Mouse (Mus musculus) forebrain, embryonic 15.5 days (tissue): Measurements from ENCODE around the gene Gm45208. TPM values are rescaled to one million over a fixed set of nuclear protein-coding genes. Genes with fewer than 3 reads are reported as not detected.
"Not testable (repeated sequence)": the region's sequence is repeated elsewhere in the genome, so short reads cannot be mapped to it uniquely, and the experiment has no call there.

ENCODE experiments used
- ATAC-seq: fragments of 200-750 bp; cut with Nextera tagmentation; replicated peaks from 2 replicates; pipeline ENCODE4 v1.8.0; 2017; ENCODE audit warnings: mild to moderate bottlenecking, moderate TSS enrichment, moderate library complexity
- H3K27ac ChIP-seq: fragments of 300-500 bp; sonication (generic); replicated peaks from 2 replicates; pipeline ENCODE4 v1.5.1; 2015; ENCODE audit warnings: mild to moderate bottlenecking, inconsistent platforms
- H3K27me3 ChIP-seq: fragments of 300-500 bp; sonication (generic); 2 replicates; pipeline ENCODE4 v1.6.1; 2015; ENCODE audit warnings: inconsistent platforms
- H3K36me3 ChIP-seq: fragments of 300-500 bp; sonication (generic); 2 replicates; pipeline ENCODE4 v1.6.1; 2015; ENCODE audit warnings: mild to moderate bottlenecking, inconsistent platforms
- H3K4me1 ChIP-seq: fragments of 300-500 bp; sonication (generic); 2 replicates; pipeline ENCODE4 v1.6.1; 2015; ENCODE audit warnings: inconsistent platforms
- H3K4me2 ChIP-seq: fragments of 300-500 bp; sonication (generic); replicated peaks from 2 replicates; pipeline ENCODE4 v1.6.1; 2015; ENCODE audit warnings: mild to moderate bottlenecking, inconsistent platforms
- H3K4me3 ChIP-seq: fragments of 300-500 bp; sonication (generic); 2 replicates; pipeline ENCODE4 v1.5.1; 2015; ENCODE audit warnings: mild to moderate bottlenecking, inconsistent platforms
- H3K9ac ChIP-seq: fragments of 300-500 bp; sonication (generic); replicated peaks from 2 replicates; pipeline ENCODE4 v1.6.1; 2015; ENCODE audit warnings: mild to moderate bottlenecking, inconsistent platforms
- H3K9me3 ChIP-seq: fragments of 300-500 bp; sonication (generic); 2 replicates; pipeline ENCODE4 v1.6.1; 2016; ENCODE audit warnings: inconsistent platforms
- WGBS: fragments of 180-500 bp; shearing (Covaris S2); methylation state at CpG from one replicate; pipeline ENCODE4 v1.1.7; 2015; ENCODE audit warnings: mixed read lengths; 5-methylcytosine and 5-hydroxymethylcytosine counted together
- polyA plus RNA-seq: library from polyadenylated mRNA; unstranded; fragments of >200 nt; fragmentation: Nextera tagmentation; extraction: Ambion mirVana; gene quantifications from 2 replicates; pipeline ENCODE4 v1.2.1, GENCODE M21; 2015

The Gm45208 gene
- polyA plus RNA-seq, 1 experiment from 2014 or later, result 0.84 TPM

DNA sequence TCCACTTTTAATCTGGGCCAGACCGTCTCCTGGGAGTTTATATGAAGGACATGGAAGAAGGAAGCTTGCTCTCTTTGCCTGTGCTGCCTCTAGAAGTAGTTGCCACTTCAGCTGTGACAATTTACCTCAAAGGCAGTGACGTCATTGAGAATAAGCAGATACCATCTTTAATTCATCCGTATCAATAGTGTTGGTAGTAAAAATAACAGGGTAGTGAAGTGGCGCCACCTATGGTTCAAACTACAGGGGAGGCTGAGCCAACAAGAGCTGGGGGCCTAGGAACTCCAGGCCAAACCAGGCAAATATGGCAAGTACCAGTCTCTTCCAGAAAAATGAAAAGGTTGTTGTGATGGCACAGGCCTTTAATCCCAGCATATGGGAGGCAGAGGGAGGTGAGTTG lies 29.2 kb upstream of the Gm45208 start:
- no peaks in the 10 kb centered on the region for H3K9me3 ChIP-seq
- H3K36me3 ChIP-seq, result no peaks in the 10 kb centered on the region
- no peaks in the 10 kb centered on the region for H3K27me3 ChIP-seq
- no peak for ATAC-seq
- H3K27ac ChIP-seq, result no peak overlapping the region
- 40% methylated on average over 4 of the region's 4 CpGs for WGBS
- no peak overlapping the region for H3K4me3 ChIP-seq
- no peak overlapping the region for H3K4me2 ChIP-seq
- H3K4me1 ChIP-seq, result peaks cover 4% of the 10 kb centered on the region; the same call in 1 of the 2 replicates
- H3K9ac ChIP-seq, result no peak overlapping the region

GRCm38 (mm10) chrX:7696520-7696919 lies 25.5 kb upstream of the Gm45208 start:
- H3K36me3 ChIP-seq, result no peaks in the 10 kb centered on the region
- H3K4me2 ChIP-seq, result peak overlapping the region; percentile 22
- 50% methylated on average over 6 of the region's 6 CpGs for WGBS
- no peaks in the 10 kb centered on the region for H3K9me3 ChIP-seq
- no peak overlapping the region for H3K9ac ChIP-seq
- ATAC-seq, result no peak; the same call in 1 of the 2 replicates
- peaks cover 16% of the 10 kb centered on the region for H3K4me1 ChIP-seq
- no peaks in the 10 kb centered on the region for H3K27me3 ChIP-seq
- no peak overlapping the region for H3K27ac ChIP-seq
- peak overlapping the region; percentile 58 for H3K4me3 ChIP-seq

DNA sequence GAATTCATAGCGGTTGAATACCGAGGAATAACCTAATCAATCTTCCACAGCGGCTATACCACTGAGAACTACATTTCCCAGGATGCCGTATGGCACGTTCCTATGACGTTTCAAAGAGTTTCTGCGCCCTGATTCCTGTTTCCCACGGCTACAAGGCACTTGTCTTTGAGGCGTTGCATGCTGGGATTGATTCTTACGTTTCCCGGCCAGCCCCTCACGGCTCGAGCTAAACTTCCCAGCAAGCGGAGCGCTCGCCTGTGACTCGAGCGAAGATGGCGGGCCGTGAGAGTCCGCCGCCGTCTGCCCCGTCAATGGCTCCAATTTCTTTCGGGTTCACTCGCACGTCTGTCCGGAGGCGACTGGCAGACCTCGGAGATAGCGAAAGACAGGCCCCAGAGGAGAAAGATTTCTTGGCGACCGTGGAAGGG lies 25.1 kb upstream of the Gm45208 start, which contains the start of gene Gpkow:
TSS of gene Gpkow (plus strand) at position 178 of the 428 bp plus-strand sequence.
- Histone ChIP-seq H3K27ac (peak within 1 kb of the TSS; percentile 60; the same call in 1 of the 2 replicates), H3K36me3 (no peaks in the 10 kb centered on the region)

GRCm38 (mm10) chrX:7713764-7714134 lies 8.3 kb upstream of the Gm45208 start:
- not testable (repeated sequence) for ATAC-seq, H3K27ac ChIP-seq, H3K27me3 ChIP-seq, H3K36me3 ChIP-seq, H3K4me1 ChIP-seq, H3K9me3 ChIP-seq
- WGBS, result 27% methylated on average over 6 of the region's 12 CpGs
- peak overlapping the region; percentile 41; the same call in 1 of the 2 replicates for H3K9ac ChIP-seq
- H3K4me3 ChIP-seq, result peak overlapping the region; percentile 35
- peak overlapping the region; percentile 45 for H3K4me2 ChIP-seq

More for the DNA sequence above, 25.1 kb upstream of the Gm45208 start, which contains the start of gene Gpkow:
- 18% methylated on average over 33 of the region's 33 CpGs for WGBS
- Histone ChIP-seq H3K4me1 (peaks cover 16% of the 10 kb centered on the region), H3K4me3 (peak within 1 kb of the TSS; percentile 58), H3K9me3 (no peaks in the 10 kb centered on the region), H3K4me2 (peak within 1 kb of the TSS; percentile 53), H3K9ac (peak within 1 kb of the TSS; percentile 52), H3K27me3 (no peaks in the 10 kb centered on the region)
- ATAC-seq, result peak; percentile 97

GRCm38 (mm10) chrX:7714135-7714899 lies 7.7 kb upstream of the Gm45208 start, which contains the start of gene Wdr45:
Wdr45 (plus strand) TSS chrX:7714333.
- H3K9me3 ChIP-seq, H3K4me1 ChIP-seq, H3K36me3 ChIP-seq, H3K27me3 ChIP-seq: not testable (repeated sequence)
- H3K9ac ChIP-seq, result peak within 1 kb of the TSS; percentile 41; the same call in 1 of the 2 replicates
- peak within 1 kb of the TSS; percentile 64; the same call in 1 of the 2 replicates for H3K27ac ChIP-seq
- H3K4me2 ChIP-seq, result peak within 1 kb of the TSS; percentile 45
- 21% methylated on average over 39 of the region's 60 CpGs for WGBS
- peak within 1 kb of the TSS; percentile 35 for H3K4me3 ChIP-seq
- ATAC-seq, result peak; percentile 98

- not testable (repeated sequence) for H3K9me3 ChIP-seq, H3K4me3 ChIP-seq, H3K9ac ChIP-seq, H3K27me3 ChIP-seq, ATAC-seq, H3K4me2 ChIP-seq, H3K4me1 ChIP-seq, H3K36me3 ChIP-seq, H3K27ac ChIP-seq
- 35% methylated on average over 1 of the region's 1 CpGs for WGBS
Measured at GRCm38 (mm10) chrX:7716058-7716457, 6.0 kb upstream of the Gm45208 start.

DNA sequence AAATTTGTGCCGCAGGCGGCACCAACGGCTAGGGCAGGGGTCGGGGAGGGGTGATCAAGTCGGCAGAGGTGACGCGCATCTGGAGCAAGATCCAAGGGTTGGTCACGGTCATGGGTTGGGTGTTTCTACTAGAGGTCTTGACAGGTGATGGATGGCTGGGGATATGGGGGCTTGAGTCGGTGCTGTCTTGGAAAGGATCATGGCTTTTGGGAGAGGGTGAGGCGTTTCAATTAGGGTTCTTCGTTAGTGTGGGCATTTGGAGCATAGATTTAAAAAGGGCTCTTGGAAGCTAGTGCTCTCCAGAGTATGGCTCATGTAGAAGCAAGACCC lies 202 bp downstream of the Gm45208 start:
- Histone ChIP-seq H3K27me3 (no peaks in the 10 kb centered on the region), H3K4me1 (peaks cover 7% of the 10 kb centered on the region), H3K4me2 (peak overlapping the region; percentile 59), H3K36me3 (no peaks in the 10 kb centered on the region; the same call in 1 of the 2 replicates), H3K9me3 (no peaks in the 10 kb centered on the region), H3K27ac (peak overlapping the region; percentile 93), H3K4me3 (peak overlapping the region; percentile 57), H3K9ac (peak overlapping the region; percentile 61)
- 33% methylated on average over 11 of the region's 11 CpGs for WGBS
- peak; percentile 54; the same call in 1 of the 2 replicates for ATAC-seq

DNA sequence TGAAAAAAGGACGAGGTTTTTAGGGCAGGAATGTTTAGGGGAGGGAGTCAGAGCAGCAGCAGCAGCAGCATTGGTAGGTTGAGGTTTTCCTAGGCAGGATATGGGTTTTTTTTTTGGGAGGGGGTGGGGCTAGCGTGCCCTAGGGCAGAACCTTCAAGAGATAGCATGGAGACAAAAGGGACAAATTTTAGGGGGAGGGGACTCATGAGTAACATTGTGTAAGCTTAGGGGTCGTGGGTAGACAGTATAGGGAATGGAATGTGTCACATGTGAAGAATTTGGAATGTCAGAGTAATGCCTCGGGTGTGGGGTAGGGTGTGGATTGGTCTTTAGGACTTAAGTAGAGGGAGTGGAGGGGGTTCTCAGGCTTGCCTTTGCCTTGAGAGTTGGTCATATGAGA lies 646 bp downstream of the Gm45208 start:
- Histone ChIP-seq H3K4me2 (peak overlapping the region; percentile 59), H3K27ac (no peak overlapping the region), H3K9me3 (no peaks in the 10 kb centered on the region), H3K4me3 (peak overlapping the region; percentile 57), H3K9ac (peak overlapping the region; percentile 61), H3K36me3 (no peaks in the 10 kb centered on the region; the same call in 1 of the 2 replicates), H3K27me3 (no peaks in the 10 kb centered on the region), H3K4me1 (peaks cover 9% of the 10 kb centered on the region)
- no peak for ATAC-seq
- 25% methylated on average over 4 of the region's 4 CpGs for WGBS

GRCm38 (mm10) chrX:7724135-7724534 lies 2.1 kb downstream of the Gm45208 start:
- no peak overlapping the region for H3K27ac ChIP-seq
- no peaks in the 10 kb centered on the region; the same call in 1 of the 2 replicates for H3K36me3 ChIP-seq
- no peaks in the 10 kb centered on the region for H3K9me3 ChIP-seq
- H3K4me3 ChIP-seq, result no peak overlapping the region
- no peaks in the 10 kb centered on the region for H3K27me3 ChIP-seq
- no peak for ATAC-seq
- 81% methylated on average over 7 of the region's 7 CpGs for WGBS
- H3K4me2 ChIP-seq, result no peak overlapping the region
- H3K9ac ChIP-seq, result no peak overlapping the region
- H3K4me1 ChIP-seq, result peaks cover 15% of the 10 kb centered on the region

GRCm38 (mm10) chrX:7725841-7726240 lies 3.8 kb downstream of the Gm45208 start:
- no peak overlapping the region for H3K4me2 ChIP-seq
- no peak for ATAC-seq

DNA sequence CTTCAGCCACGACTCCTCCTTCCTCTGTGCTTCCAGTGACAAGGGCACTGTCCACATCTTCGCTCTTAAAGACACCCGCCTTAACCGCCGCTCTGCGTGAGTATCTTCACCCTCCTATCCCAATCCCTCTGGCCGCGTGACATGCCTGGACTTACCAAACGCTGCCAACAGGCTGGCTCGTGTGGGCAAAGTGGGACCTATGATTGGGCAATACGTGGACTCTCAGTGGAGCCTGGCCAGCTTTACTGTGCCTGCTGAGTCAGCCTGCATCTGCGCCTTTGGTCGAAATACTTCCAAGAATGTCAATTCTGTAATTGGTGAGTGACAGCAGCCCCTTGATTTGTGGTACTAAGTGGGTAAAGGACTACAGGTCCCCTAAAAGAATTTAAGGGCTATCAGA lies 5.1 kb downstream of the Gm45208 start:
- no peaks in the 10 kb centered on the region for H3K9me3 ChIP-seq
- H3K36me3 ChIP-seq, result no peaks in the 10 kb centered on the region; the same call in 1 of the 2 replicates
- no peak for ATAC-seq
- WGBS, result 90% methylated on average over 13 of the region's 13 CpGs
- H3K27me3 ChIP-seq, result no peaks in the 10 kb centered on the region
- no peak overlapping the region for H3K4me3 ChIP-seq
- H3K4me1 ChIP-seq, result peaks cover 22% of the 10 kb centered on the region
- no peak overlapping the region for H3K9ac ChIP-seq
- no peak overlapping the region for H3K4me2 ChIP-seq
- H3K27ac ChIP-seq, result no peak overlapping the region

More at GRCm38 (mm10) chrX:7725841-7726240, 3.8 kb downstream of the Gm45208 start:
- 87% methylated on average over 12 of the region's 12 CpGs for WGBS
- Histone ChIP-seq H3K27me3 (no peaks in the 10 kb centered on the region), H3K9ac (no peak overlapping the region), H3K9me3 (no peaks in the 10 kb centered on the region), H3K4me3 (no peak overlapping the region), H3K36me3 (no peaks in the 10 kb centered on the region; the same call in 1 of the 2 replicates), H3K4me1 (peaks cover 22% of the 10 kb centered on the region), H3K27ac (no peak overlapping the region)

DNA sequence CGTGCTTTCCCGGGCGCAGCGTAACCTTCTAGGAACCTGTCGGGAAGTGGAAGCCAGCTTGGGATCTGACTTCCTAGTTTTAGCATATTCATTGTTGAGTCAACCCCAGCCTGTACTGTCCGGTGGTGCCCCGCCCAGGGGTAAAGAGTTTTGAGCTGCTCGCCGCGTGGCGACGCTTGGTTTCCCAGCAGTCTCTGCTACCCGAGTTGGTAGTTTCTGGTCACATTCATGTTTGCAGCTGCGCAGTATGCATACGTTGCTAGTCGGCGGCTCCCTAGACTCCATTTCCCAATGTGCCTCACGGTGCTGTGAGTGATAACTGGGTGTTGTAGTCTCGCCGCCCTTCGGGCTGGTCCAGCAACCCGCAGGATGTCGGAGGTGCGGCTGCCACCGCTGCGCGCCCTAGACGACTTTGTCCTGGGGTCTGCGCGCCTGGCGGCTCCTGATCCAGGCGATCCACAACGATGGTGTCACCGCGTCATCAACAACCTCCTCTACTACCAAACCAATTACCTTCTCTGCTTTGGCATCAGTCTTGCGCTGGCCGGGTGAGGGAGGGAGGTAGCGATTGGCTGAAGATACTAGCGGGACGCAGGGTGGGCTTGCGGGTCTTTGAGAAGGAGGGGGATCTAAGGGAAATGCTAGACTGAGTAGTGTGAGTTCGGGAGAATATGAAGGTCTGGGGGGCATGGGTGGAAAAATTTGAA lies 6.3 kb downstream of the Gm45208 start, which contains the start of gene Praf2:
TSS of gene Praf2 (plus strand) at position 225 of the 707 bp plus-strand sequence.
- peak within 1 kb of the TSS; percentile 55 for H3K4me3 ChIP-seq
- no peaks in the 10 kb centered on the region for H3K27me3 ChIP-seq
- peak; percentile 95 for ATAC-seq
- H3K27ac ChIP-seq, result peak within 1 kb of the TSS; percentile 64
- no peaks in the 10 kb centered on the region; the same call in 1 of the 2 replicates for H3K36me3 ChIP-seq
- no peaks in the 10 kb centered on the region for H3K9me3 ChIP-seq
- peak within 1 kb of the TSS; percentile 57 for H3K9ac ChIP-seq
- 27% methylated on average over 42 of the region's 42 CpGs for WGBS
- peaks cover 15% of the 10 kb centered on the region for H3K4me1 ChIP-seq
- peak within 1 kb of the TSS; percentile 53 for H3K4me2 ChIP-seq
